Mouse (Mus musculus) thymus, postnatal 4 days (tissue): ENCODE results near the gene Ikzf2.

Source experiments
- DNase-seq: peaks from one replicate; pipeline ENCODE4 v3.0.0; 2021

Ikzf2 gene

GRCm38 (mm10) chr1:69500388-69500787, 186.7 kb downstream of the Ikzf2 start:
- no peak for DNase-seq

- no peak for DNase-seq
Observed at GRCm38 (mm10) chr1:69499652-69500051, 187.4 kb downstream of the Ikzf2 start.

DNA sequence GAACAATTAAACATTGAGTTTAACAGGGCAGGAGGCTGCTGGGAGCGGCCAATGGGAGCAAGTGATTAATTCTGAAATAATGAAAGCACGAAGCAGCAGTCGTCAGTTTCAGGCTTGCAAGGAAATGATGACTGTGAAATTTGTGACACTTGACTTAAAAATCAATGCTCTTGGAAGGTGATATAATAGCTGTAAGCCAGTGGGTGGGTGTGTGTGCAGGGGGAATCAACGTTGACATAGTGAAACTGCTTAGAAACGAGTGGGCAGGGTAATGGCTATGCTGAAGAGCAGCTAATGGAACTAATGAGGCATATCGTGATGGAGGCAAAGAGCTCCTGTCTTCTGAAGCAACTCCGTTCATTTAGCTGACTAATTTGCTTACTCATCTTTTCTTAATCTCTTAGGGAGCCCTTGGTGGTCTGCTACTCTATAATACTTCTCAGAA, 188.2 kb downstream of the Ikzf2 start:
- no peak for DNase-seq

- no peak for DNase-seq
Observed at GRCm38 (mm10) chr1:69496055-69496454, 191.0 kb downstream of the Ikzf2 start.

DNA sequence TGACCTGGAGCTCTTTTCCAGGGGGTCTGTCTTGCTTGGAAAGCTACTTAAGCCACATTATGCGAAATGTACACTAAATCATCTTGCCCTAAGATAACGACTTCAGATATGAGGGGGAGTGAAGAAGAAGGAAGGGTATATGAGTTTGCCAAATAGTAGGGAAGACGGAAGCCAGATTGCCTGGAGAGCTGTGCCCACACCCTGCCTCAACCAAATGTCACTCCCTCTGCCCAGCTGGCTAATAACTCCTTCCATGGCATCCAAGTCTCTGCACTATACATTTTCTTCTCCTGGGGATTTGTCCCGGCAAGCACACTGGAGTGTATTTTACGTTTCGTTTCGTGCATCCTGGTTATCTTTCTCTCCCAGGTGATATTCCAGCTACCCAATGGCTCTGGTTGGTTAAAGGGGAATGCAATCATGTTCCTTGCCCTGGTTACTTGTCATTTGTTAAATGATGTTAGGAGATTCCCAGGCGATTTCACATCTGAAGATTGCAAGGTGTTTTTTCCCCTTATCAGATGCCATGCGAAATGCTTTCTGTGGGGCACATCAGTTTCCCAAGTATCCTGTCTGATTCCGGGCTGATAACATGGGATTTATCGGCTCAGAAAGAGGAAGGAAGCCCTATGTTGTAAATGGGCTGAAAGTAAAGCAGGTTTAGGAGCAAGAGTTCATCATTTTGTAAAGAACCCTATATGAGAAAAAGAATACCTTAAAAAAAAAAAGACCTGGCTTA, 193.6 kb downstream of the Ikzf2 start:
- no peak for DNase-seq

- DNase-seq: no peak
Observed at GRCm38 (mm10) chr1:69492013-69492412, 195.0 kb downstream of the Ikzf2 start.

DNA sequence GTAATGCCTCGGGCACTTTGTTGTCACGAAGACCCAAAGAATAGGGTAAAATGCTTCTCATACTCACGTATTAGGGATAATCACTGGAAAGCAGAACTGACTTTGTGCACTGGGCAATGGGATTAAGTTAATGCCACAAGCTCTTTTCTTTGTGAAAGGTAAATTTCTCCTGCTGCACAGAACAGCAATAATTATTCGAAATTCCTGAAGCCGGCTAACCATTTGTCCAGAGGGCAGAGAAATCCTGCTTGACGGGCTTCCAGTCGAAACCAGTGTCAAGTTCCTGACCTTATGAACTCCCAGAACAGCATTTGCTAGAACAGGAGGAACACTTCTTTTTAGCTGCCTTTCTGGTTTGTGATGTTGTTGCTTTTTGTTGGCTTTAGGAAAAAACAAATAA, 198.0 kb downstream of the Ikzf2 start:
- DNase-seq: no peak

DNA sequence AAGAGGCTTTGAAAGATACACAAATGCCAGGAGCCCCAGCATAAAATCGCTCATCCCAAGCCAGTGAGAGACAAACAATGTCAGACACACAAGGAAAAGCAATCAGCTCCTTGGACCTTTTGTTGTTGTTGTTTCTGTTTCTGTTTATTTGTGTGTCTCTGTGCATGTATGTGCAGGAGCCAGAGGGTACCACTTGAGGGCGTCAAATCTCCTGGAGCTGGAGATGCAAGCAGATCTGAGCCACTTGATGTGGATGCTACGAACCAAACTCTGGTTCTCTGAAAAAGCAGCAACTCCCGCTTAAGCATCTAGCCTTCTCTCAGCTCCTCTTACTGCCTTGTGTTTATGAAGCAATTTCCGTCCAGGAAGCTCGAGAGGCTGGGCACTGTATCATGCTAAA, 198.4 kb downstream of the Ikzf2 start:
- no peak for DNase-seq
